8 mouse cellular contexts compared by ENCODE assay signal in the genomic region with DNA sequence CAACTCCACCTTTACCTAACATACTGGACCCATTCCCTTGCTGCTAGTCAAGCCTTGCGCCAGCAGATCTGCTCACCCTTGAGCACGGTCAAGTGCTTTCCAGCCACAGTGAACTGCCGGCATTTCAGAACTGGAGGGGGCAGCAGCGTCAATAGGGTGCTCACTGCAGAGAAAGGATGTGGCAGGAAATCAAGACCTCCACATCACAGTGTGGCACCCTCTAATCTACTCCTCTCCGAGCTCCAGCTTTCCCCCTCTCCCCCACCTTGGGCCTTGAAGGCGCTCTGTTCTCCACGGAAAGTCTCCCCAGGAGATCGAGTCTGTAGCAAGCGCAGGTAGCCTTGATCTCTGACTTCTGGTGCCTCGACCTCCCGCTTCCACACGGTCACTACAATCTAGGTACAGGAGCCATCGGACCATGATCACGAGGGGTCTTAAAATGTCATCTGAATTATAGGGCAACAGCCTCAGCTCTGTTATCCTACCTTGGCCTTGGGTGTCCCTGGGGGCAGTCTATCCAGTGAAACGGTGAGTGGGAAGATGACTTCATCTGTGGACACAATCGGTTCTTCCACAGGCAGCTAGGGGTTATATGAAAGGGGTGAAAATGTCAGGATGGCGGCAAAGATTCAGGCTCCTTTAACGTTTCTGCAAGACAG. TPM values are rescaled to one million over a fixed set of nuclear protein-coding genes. Genes with fewer than 3 reads are reported as not detected.
A peak's percentile ranks its signal among the peaks of the same experiment; 100 is the strongest.
DNase-seq lines count a peak whose midpoint lies in the region; ATAC-seq and TF ChIP-seq lines count a peak whose summit lies in the region.

No protein-coding gene starts in this region.

- TF ChIP-seq CTCF in bone marrow macrophage, adult 2 months (IDR thresholded peaks at IDR 0.05; ENCODE audit: low read depth, low read length): no peak

- no peak for DNase-seq in kidney, postnatal 4 days
- no peak for DNase-seq in hindbrain, embryonic 14.5 days (ENCODE audit: low spot score)
- DNase-seq in gastrocnemius, postnatal 36 days: no peak
- no peak for DNase-seq in kidney, postnatal 14 days
- DNase-seq in cerebellum, adult 9-10 months: no peak

- H3K4me3 ChIP-seq in kidney, embryonic 16.5 days (ENCODE audit: low read length): peak overlapping the region; percentile 91
- peak overlapping the region; percentile 88 for H3K4me3 ChIP-seq in bone marrow macrophage, adult 2 months (ENCODE audit: insufficient read depth, low read length)
- H3K4me3 ChIP-seq in hindbrain, embryonic 14.5 days (replicated peaks; ENCODE audit: low read length): peak overlapping the region; percentile 93
- peak overlapping the region; percentile 89 for H3K4me3 ChIP-seq in midbrain, embryonic 16.5 days (ENCODE audit: low read depth, low read length)

- peaks cover 41% of the 10 kb centered on the region for H3K36me3 ChIP-seq in kidney, embryonic 16.5 days (ENCODE audit: insufficient read depth, low read length)
- peaks cover 55% of the 10 kb centered on the region for H3K36me3 ChIP-seq in hindbrain, embryonic 14.5 days (replicated peaks; ENCODE audit: control insufficient read depth, insufficient read depth)
- H3K36me3 ChIP-seq in midbrain, embryonic 16.5 days (ENCODE audit: control insufficient read depth, insufficient read depth, low read length): peaks cover 16% of the 10 kb centered on the region; the same call in 1 of the 2 replicates

- intact Hi-C loops in gastrocnemius, postnatal 36 days (cut with DNase I): no loop called here

- H3K27me3 ChIP-seq in kidney, embryonic 16.5 days (ENCODE audit: insufficient read depth, low read length): no peaks in the 10 kb centered on the region
- H3K27me3 ChIP-seq in hindbrain, embryonic 14.5 days (ENCODE audit: control insufficient read depth, insufficient read depth, low read length): no peaks in the 10 kb centered on the region
- no peaks in the 10 kb centered on the region for H3K27me3 ChIP-seq in midbrain, embryonic 16.5 days (ENCODE audit: control insufficient read depth, insufficient read depth, low read depth, low read length)

- peak overlapping the region; percentile 96 for H3K9ac ChIP-seq in kidney, embryonic 16.5 days (replicated peaks; ENCODE audit: low read length)
- H3K9ac ChIP-seq in hindbrain, embryonic 14.5 days: peak overlapping the region; percentile 96
- peak overlapping the region; percentile 95 for H3K9ac ChIP-seq in midbrain, embryonic 16.5 days (ENCODE audit: low read depth, low read length)

- ATAC-seq in kidney, embryonic 16.5 days (ENCODE audit: low FRiP score, low TSS enrichment): no peak
- ATAC-seq in hindbrain, embryonic 14.5 days (ENCODE audit: low FRiP score): no peak
- ATAC-seq in midbrain, embryonic 16.5 days: no peak

- TF ChIP-seq POLR2A in bone marrow macrophage, adult 2 months (IDR thresholded peaks at IDR 0.05; ENCODE audit: borderline replicate concordance, low read depth, low read length): no peak

- WGBS in kidney, embryonic 16.5 days: 62% methylated on average over 18 of the region's 18 CpGs
- 71% methylated on average over 18 of the region's 18 CpGs for WGBS in hindbrain, embryonic 14.5 days
- 67% methylated on average over 18 of the region's 18 CpGs for WGBS in midbrain, embryonic 16.5 days

- H3K27ac ChIP-seq in kidney, embryonic 16.5 days (ENCODE audit: low read length): no peak overlapping the region; the same call in 1 of the 2 replicates
- peak overlapping the region; percentile 65 for H3K27ac ChIP-seq in bone marrow macrophage, adult 2 months (ENCODE audit: insufficient read depth, low read depth, low read length)
- no peak overlapping the region for H3K27ac ChIP-seq in hindbrain, embryonic 14.5 days
- H3K27ac ChIP-seq in midbrain, embryonic 16.5 days (ENCODE audit: low read length): 0 out of 2 replicates have a peak overlapping the region, but pooled peaks have one; percentile 2

- peaks cover 25% of the 10 kb centered on the region for H3K4me1 ChIP-seq in kidney, embryonic 16.5 days (ENCODE audit: insufficient read depth, low read length)
- H3K4me1 ChIP-seq in bone marrow macrophage, adult 2 months (ENCODE audit: control insufficient read depth, insufficient read depth, low read length): peaks cover 40% of the 10 kb centered on the region
- peaks cover 20% of the 10 kb centered on the region for H3K4me1 ChIP-seq in hindbrain, embryonic 14.5 days (replicated peaks; ENCODE audit: control insufficient read depth, insufficient read depth, low read length)
- H3K4me1 ChIP-seq in midbrain, embryonic 16.5 days (ENCODE audit: control insufficient read depth, insufficient read depth, low read length): peaks cover 18% of the 10 kb centered on the region

- H3K4me2 ChIP-seq in kidney, embryonic 16.5 days (replicated peaks; ENCODE audit: low read depth, low read length): peak overlapping the region; percentile 98
- H3K4me2 ChIP-seq in hindbrain, embryonic 14.5 days (replicated peaks): peak overlapping the region; percentile 91
- H3K4me2 ChIP-seq in midbrain, embryonic 16.5 days (ENCODE audit: low read length): peak overlapping the region; percentile 93

- no peaks in the 10 kb centered on the region for H3K9me3 ChIP-seq in kidney, embryonic 16.5 days (ENCODE audit: low read length)
- no peaks in the 10 kb centered on the region for H3K9me3 ChIP-seq in hindbrain, embryonic 14.5 days (ENCODE audit: control insufficient read depth, low read length)
- no peaks in the 10 kb centered on the region for H3K9me3 ChIP-seq in midbrain, embryonic 16.5 days (replicated peaks; ENCODE audit: control insufficient read depth, low read length, poor library complexity, severe bottlenecking)

RNA-seq across cellular contexts. Expression of gene BC037034, which starts 1.1 kb away (rescaled TPM):
- 5.0 and 6.6 TPM in 2 replicates for polyA plus RNA-seq in kidney, embryonic 16.5 days (2015; fragmentation: Nextera tagmentation; extraction: Ambion mirVana)
- 83.8 and 85.1 TPM in 2 replicates for polyA plus RNA-seq in bone marrow macrophage, adult 2 months (2012; ENCODE audit: insufficient read depth, insufficient read length, missing spikeins)
- polyA plus RNA-seq in hindbrain, embryonic 14.5 days (2014; fragmentation: Nextera tagmentation; extraction: Ambion mirVana): 19.5 and 19.7 TPM in 2 replicates
- 14.7 and 15.6 TPM in 2 replicates for polyA plus RNA-seq in midbrain, embryonic 16.5 days (2015; fragmentation: Nextera tagmentation; extraction: Ambion mirVana)
- total RNA-seq in gastrocnemius, postnatal 36 days (2021): 1 to 10 TPM; 2.2 to 3.3 TPM

RNA-seq across cellular contexts. Expression of gene Lamtor4, which starts 7.4 kb away (rescaled TPM):
- 61.2 and 70.0 TPM in 2 replicates for polyA plus RNA-seq in kidney, embryonic 16.5 days (2015; fragmentation: Nextera tagmentation; extraction: Ambion mirVana)
- polyA plus RNA-seq in bone marrow macrophage, adult 2 months (2012; ENCODE audit: insufficient read depth, insufficient read length, missing spikeins): 96.8 and 106 TPM in 2 replicates
- polyA plus RNA-seq in hindbrain, embryonic 14.5 days (2014; fragmentation: Nextera tagmentation; extraction: Ambion mirVana): 74.7 and 85.0 TPM in 2 replicates
- 95.4 and 101 TPM in 2 replicates for polyA plus RNA-seq in midbrain, embryonic 16.5 days (2015; fragmentation: Nextera tagmentation; extraction: Ambion mirVana)
- total RNA-seq in gastrocnemius, postnatal 36 days (2021): 10 to 100 TPM; 45.2 to 49.9 TPM

RNA-seq across cellular contexts. Expression of gene Gal3st4, which starts 9.9 kb away (rescaled TPM):
- 2.3 and 2.7 TPM in 2 replicates for polyA plus RNA-seq in kidney, embryonic 16.5 days (2015; fragmentation: Nextera tagmentation; extraction: Ambion mirVana)
- polyA plus RNA-seq in bone marrow macrophage, adult 2 months (2012; ENCODE audit: insufficient read depth, insufficient read length, missing spikeins): not detected in 2 replicates
- polyA plus RNA-seq in hindbrain, embryonic 14.5 days (2014; fragmentation: Nextera tagmentation; extraction: Ambion mirVana): 2.6 and 2.9 TPM in 2 replicates
- polyA plus RNA-seq in midbrain, embryonic 16.5 days (2015; fragmentation: Nextera tagmentation; extraction: Ambion mirVana): 1.8 and 2.3 TPM in 2 replicates
- under 1 TPM; 0.12 to 0.18 TPM for total RNA-seq in gastrocnemius, postnatal 36 days (2021)

RNA-seq across cellular contexts. Expression of gene Gm43720, which starts 17.0 kb away (rescaled TPM):
- polyA plus RNA-seq in kidney, embryonic 16.5 days (2015; fragmentation: Nextera tagmentation; extraction: Ambion mirVana): 0.15 and 0.28 TPM in 2 replicates
- not detected in 2 replicates for polyA plus RNA-seq in bone marrow macrophage, adult 2 months (2012; ENCODE audit: insufficient read depth, insufficient read length, missing spikeins)
- 0.15 TPM in 1 of 2 replicates, not detected in the other for polyA plus RNA-seq in hindbrain, embryonic 14.5 days (2014; fragmentation: Nextera tagmentation; extraction: Ambion mirVana)
- 0.09 and 0.27 TPM in 2 replicates for polyA plus RNA-seq in midbrain, embryonic 16.5 days (2015; fragmentation: Nextera tagmentation; extraction: Ambion mirVana)
- total RNA-seq in gastrocnemius, postnatal 36 days (2021): not detected

RNA-seq across cellular contexts. Expression of gene Gpc2, which starts 17.1 kb away (rescaled TPM):
- 31.2 and 32.8 TPM in 2 replicates for polyA plus RNA-seq in kidney, embryonic 16.5 days (2015; fragmentation: Nextera tagmentation; extraction: Ambion mirVana)
- polyA plus RNA-seq in bone marrow macrophage, adult 2 months (2012; ENCODE audit: insufficient read depth, insufficient read length, missing spikeins): 2.9 and 3.3 TPM in 2 replicates
- polyA plus RNA-seq in hindbrain, embryonic 14.5 days (2014; fragmentation: Nextera tagmentation; extraction: Ambion mirVana): 23.9 and 24.2 TPM in 2 replicates
- polyA plus RNA-seq in midbrain, embryonic 16.5 days (2015; fragmentation: Nextera tagmentation; extraction: Ambion mirVana): 179 and 220 TPM in 2 replicates
- not detected for total RNA-seq in gastrocnemius, postnatal 36 days (2021)

Comparison
In these comparisons a context has a peak if more than half of its experiments do, and no peak if none do; other contexts are left out.
1. H3K27ac ChIP-seq: peak in bone marrow macrophage, adult 2 months (single experiment) and midbrain, embryonic 16.5 days (single experiment); none in kidney, embryonic 16.5 days (single experiment) and hindbrain, embryonic 14.5 days (single experiment).
2. Peak in every context shown above with its lines, with median percentiles within 50 percentile points of each other: H3K4me2 ChIP-seq, H3K4me3 ChIP-seq and H3K9ac ChIP-seq.